Mouse (Mus musculus): Measurements from ENCODE around the gene Elp1. TPM values are rescaled to one million over a fixed set of nuclear protein-coding genes. Genes with fewer than 3 reads are reported as not detected.

Elp1 gene
- total and polyA plus RNA-seq, 2 experiments from 2014 or later, result 15.0 to 25.5 TPM

- 0 out of 2 replicates have a peak overlapping the region, but pooled peaks have one; percentile 9 for H3K9ac ChIP-seq (replicated peaks; ENCODE audit: low read depth, low read length)
- DNase-seq (ENCODE audit: low spot score) (no peak), ATAC-seq (ENCODE audit: insufficient read depth, low read depth) (no peak)
- TF ChIP-seq CTCF (IDR thresholded peaks at IDR 0.05; ENCODE audit: low read depth) (no peak), EP300 (IDR thresholded peaks at IDR 0.05; ENCODE audit: low read depth) (no peak)
- peaks cover 40% of the 10 kb centered on the region for H3K4me1 ChIP-seq (ENCODE audit: control insufficient read depth, insufficient read depth)
- H3K36me3 ChIP-seq (replicated peaks; ENCODE audit: control insufficient read depth, insufficient read depth, low read length), result no peaks in the 10 kb centered on the region
- H3K27ac ChIP-seq (ENCODE audit: low read depth), result peak overlapping the region; percentile 93
- WGBS, result 49% methylated on average over 9 of the region's 9 CpGs
- no peaks in the 10 kb centered on the region for H3K27me3 ChIP-seq (ENCODE audit: control insufficient read depth, insufficient read depth, low read length)
- H3K4me2 ChIP-seq (ENCODE audit: low read depth, low read length), result no peak overlapping the region
- no peak overlapping the region for H3K4me3 ChIP-seq (ENCODE audit: low read depth, low read length)
- no peaks in the 10 kb centered on the region for H3K9me3 ChIP-seq (replicated peaks; ENCODE audit: control insufficient read depth, low read length)
Observed at GRCm38 (mm10) chr4:56720403-56720802, 81.7 kb downstream of the Elp1 start.

DNA sequence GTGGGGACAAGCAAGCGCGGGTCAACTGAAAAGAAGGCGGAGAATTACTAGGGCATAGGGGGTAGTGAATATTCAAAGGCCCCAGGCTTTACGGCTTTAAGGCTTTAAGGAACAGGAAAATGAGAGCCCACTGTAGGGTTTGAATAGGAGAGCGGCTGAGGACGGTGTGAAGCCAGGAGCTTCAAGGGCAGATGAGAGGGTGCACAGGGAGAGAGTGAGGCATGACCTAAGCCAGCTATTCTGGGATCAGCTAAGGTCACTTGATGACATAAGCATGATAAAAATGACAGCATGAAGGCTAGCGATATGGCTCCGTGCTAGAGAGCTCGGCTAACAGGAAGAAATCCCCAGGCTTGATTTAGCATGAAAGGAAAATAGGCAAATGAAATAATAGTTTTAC is 82.7 kb downstream of the Elp1 start:
- H3K4me3 ChIP-seq (ENCODE audit: low read depth, low read length), result no peak overlapping the region
- peak; percentile 91 for ATAC-seq (ENCODE audit: insufficient read depth, low read depth)
- peak overlapping the region; percentile 47; the same call in 1 of the 2 replicates for H3K9ac ChIP-seq (replicated peaks; ENCODE audit: low read depth, low read length)
- no peaks in the 10 kb centered on the region for H3K27me3 ChIP-seq (ENCODE audit: control insufficient read depth, insufficient read depth, low read length)
- no peaks in the 10 kb centered on the region for H3K9me3 ChIP-seq (replicated peaks; ENCODE audit: control insufficient read depth, low read length)
- DNase-seq (ENCODE audit: low spot score), result peak; percentile 68
- H3K36me3 ChIP-seq (replicated peaks; ENCODE audit: control insufficient read depth, insufficient read depth, low read length), result no peaks in the 10 kb centered on the region
- TF ChIP-seq EP300 (IDR thresholded peaks at IDR 0.05; ENCODE audit: low read depth), result no peak
- no peak for TF ChIP-seq CTCF (IDR thresholded peaks at IDR 0.05; ENCODE audit: low read depth)
- WGBS, result 17% methylated on average over 9 of the region's 9 CpGs
- peak overlapping the region; percentile 6; the same call in 1 of the 2 replicates for H3K4me2 ChIP-seq (ENCODE audit: low read depth, low read length)
- H3K4me1 ChIP-seq (ENCODE audit: control insufficient read depth, insufficient read depth), result peaks cover 40% of the 10 kb centered on the region
- H3K27ac ChIP-seq (ENCODE audit: low read depth), result peak overlapping the region; percentile 93

GRCm38 (mm10) chr4:56718573-56719442 is 83.3 kb downstream of the Elp1 start:
- TF ChIP-seq EP300 (IDR thresholded peaks at IDR 0.05; ENCODE audit: low read depth) (peak; percentile 47; the same call in 1 of the 2 replicates), CTCF (IDR thresholded peaks at IDR 0.05; ENCODE audit: low read depth) (no peak)

GRCm38 (mm10) chr4:56717932-56718331 is 84.2 kb downstream of the Elp1 start:
- no peak for ATAC-seq (ENCODE audit: insufficient read depth, low read depth)
- H3K27ac ChIP-seq (ENCODE audit: low read depth), result peak overlapping the region; percentile 93
- no peaks in the 10 kb centered on the region for H3K9me3 ChIP-seq (replicated peaks; ENCODE audit: control insufficient read depth, low read length)
- H3K9ac ChIP-seq (replicated peaks; ENCODE audit: low read depth, low read length), result no peak overlapping the region
- DNase-seq (ENCODE audit: low spot score), result no peak
- no peak overlapping the region for H3K4me2 ChIP-seq (ENCODE audit: low read depth, low read length)
- WGBS, result 87% methylated on average over 3 of the region's 3 CpGs
- H3K27me3 ChIP-seq (ENCODE audit: control insufficient read depth, insufficient read depth, low read length), result no peaks in the 10 kb centered on the region
- no peak overlapping the region for H3K4me3 ChIP-seq (ENCODE audit: low read depth, low read length)
- H3K36me3 ChIP-seq (replicated peaks; ENCODE audit: control insufficient read depth, insufficient read depth, low read length), result no peaks in the 10 kb centered on the region
- TF ChIP-seq EP300 (IDR thresholded peaks at IDR 0.05; ENCODE audit: low read depth) (no peak), CTCF (IDR thresholded peaks at IDR 0.05; ENCODE audit: low read depth) (no peak)
- H3K4me1 ChIP-seq (ENCODE audit: control insufficient read depth, insufficient read depth), result peaks cover 40% of the 10 kb centered on the region

More at GRCm38 (mm10) chr4:56718573-56719442, 83.3 kb downstream of the Elp1 start:
- no peaks in the 10 kb centered on the region for H3K27me3 ChIP-seq (ENCODE audit: control insufficient read depth, insufficient read depth, low read length)
- peaks cover 40% of the 10 kb centered on the region for H3K4me1 ChIP-seq (ENCODE audit: control insufficient read depth, insufficient read depth)
- DNase-seq (ENCODE audit: low spot score), result peak; percentile 61
- no peaks in the 10 kb centered on the region for H3K9me3 ChIP-seq (replicated peaks; ENCODE audit: control insufficient read depth, low read length)
- no peak overlapping the region for H3K4me3 ChIP-seq (ENCODE audit: low read depth, low read length)
- ATAC-seq (ENCODE audit: insufficient read depth, low read depth), result peak; percentile 78
- WGBS, result 35% methylated on average over 12 of the region's 12 CpGs
- no peak overlapping the region for H3K4me2 ChIP-seq (ENCODE audit: low read depth, low read length)
- no peaks in the 10 kb centered on the region for H3K36me3 ChIP-seq (replicated peaks; ENCODE audit: control insufficient read depth, insufficient read depth, low read length)
- peak overlapping the region; percentile 47; the same call in 1 of the 2 replicates for H3K9ac ChIP-seq (replicated peaks; ENCODE audit: low read depth, low read length)
- H3K27ac ChIP-seq (ENCODE audit: low read depth), result peak overlapping the region; percentile 93

GRCm38 (mm10) chr4:56716801-56717200 is 85.3 kb downstream of the Elp1 start:
- no peaks in the 10 kb centered on the region for H3K27me3 ChIP-seq (ENCODE audit: control insufficient read depth, insufficient read depth, low read length)
- ATAC-seq (ENCODE audit: insufficient read depth, low read depth) (no peak), DNase-seq (ENCODE audit: low spot score) (no peak)
- WGBS, result 38% methylated on average over 5 of the region's 5 CpGs
- TF ChIP-seq EP300 (IDR thresholded peaks at IDR 0.05; ENCODE audit: low read depth), result no peak
- no peak for TF ChIP-seq CTCF (IDR thresholded peaks at IDR 0.05; ENCODE audit: low read depth)
- H3K4me3 ChIP-seq (ENCODE audit: low read depth, low read length), result no peak overlapping the region
- H3K4me1 ChIP-seq (ENCODE audit: control insufficient read depth, insufficient read depth), result peaks cover 31% of the 10 kb centered on the region
- no peak overlapping the region for H3K27ac ChIP-seq (ENCODE audit: low read depth)
- H3K4me2 ChIP-seq (ENCODE audit: low read depth, low read length), result no peak overlapping the region
- H3K36me3 ChIP-seq (replicated peaks; ENCODE audit: control insufficient read depth, insufficient read depth, low read length), result no peaks in the 10 kb centered on the region
- no peaks in the 10 kb centered on the region for H3K9me3 ChIP-seq (replicated peaks; ENCODE audit: control insufficient read depth, low read length)
- H3K9ac ChIP-seq (replicated peaks; ENCODE audit: low read depth, low read length), result no peak overlapping the region

Measured in heart, postnatal 0 days (tissue).